Mouse (Mus musculus) liver, adult 2 months (tissue): ENCODE data around the gene Clca3a2. TPM values are rescaled to one million over a fixed set of nuclear protein-coding genes. Genes with fewer than 3 reads are reported as not detected.
"Not testable (repeated sequence)": the region's sequence is repeated elsewhere in the genome, so short reads cannot be mapped to it uniquely, and the experiment has no call there.

Experiments
- DNase-seq: peaks from one replicate; pipeline ENCODE4 v3.0.0-alpha.2; 2011; ENCODE audit warnings: low read depth, low spot score; ENCODE audit errors: extremely low read depth
- H3K27ac ChIP-seq: fragments of 200-500 bp; replicated peaks from 2 replicates; pipeline ENCODE4 v1.5.1; 2012; ENCODE audit warnings: low read depth, mild to moderate bottlenecking, control low read depth, inconsistent platforms, low read length; ENCODE audit not compliant: insufficient read depth
- H3K27me3 ChIP-seq: fragments of 200-500 bp; 2 replicates; pipeline ENCODE4 v1.6.1; 2012; ENCODE audit warnings: mild to moderate bottlenecking, moderate library complexity, low read length, inconsistent platforms; ENCODE audit not compliant: control insufficient read depth, insufficient read depth
- H3K36me3 ChIP-seq: fragments of 200-500 bp; 2 replicates; pipeline ENCODE4 v1.6.1; 2012; ENCODE audit warnings: low read length, inconsistent platforms; ENCODE audit not compliant: control insufficient read depth, insufficient read depth
- H3K4me1 ChIP-seq: fragments of 200-500 bp; 2 replicates; pipeline ENCODE4 v1.6.1; 2011; ENCODE audit warnings: low read length; ENCODE audit not compliant: control insufficient read depth, insufficient read depth
- H3K4me3 ChIP-seq: fragments of 200-500 bp; 2 replicates; pipeline ENCODE4 v1.5.1; 2011; ENCODE audit warnings: low read depth, mild to moderate bottlenecking, control low read depth, low read length, moderate library complexity; ENCODE audit not compliant: insufficient read depth
- H3K79me2 ChIP-seq: fragments of 200-500 bp; 2 replicates; pipeline ENCODE4 v1.6.1; 2012; ENCODE audit warnings: inconsistent platforms, mild to moderate bottlenecking, low read length, moderate library complexity; ENCODE audit not compliant: control insufficient read depth, insufficient read depth
- H3K9ac ChIP-seq: fragments of 200-500 bp; 2 replicates; pipeline ENCODE4 v1.6.1; 2012; ENCODE audit warnings: low read depth, mild to moderate bottlenecking, control low read depth, inconsistent platforms, low read length
- CTCF ChIP-seq: fragments of 200-500 bp; IDR thresholded peaks from 2 replicates; pipeline ENCODE4 v1.5.1; 2011; ENCODE audit warnings: low read depth, low read length, control low read depth
- POLR2A ChIP-seq: fragments of 200-500 bp; IDR thresholded peaks from 2 replicates; pipeline ENCODE4 v1.6.1; 2011; ENCODE audit warnings: low read length, control low read depth; ENCODE audit not compliant: insufficient read depth; ENCODE audit errors: extremely low read depth
- WGBS: fragments of 180-500 bp; shearing (Covaris S2); methylation state at CpG from one replicate; pipeline ENCODE4 v1.1.7; 2018; 5-methylcytosine and 5-hydroxymethylcytosine counted together
- polyA plus RNA-seq: library from polyadenylated mRNA; depleted of rRNA; stranded (reverse); fragments of >200 nt; gene quantifications from 2 replicates; pipeline ENCODE4 v1.2.3, GENCODE M21; 2012
- total RNA-seq: library from RNA; depleted of rRNA; stranded (reverse); fragments of >200 nt; gene quantifications from 2 replicates; pipeline ENCODE4 v1.2.3, GENCODE M21; 2014

Clca3a2 gene
- total and polyA plus RNA-seq, 2 experiments, result 0.18 to 0.23 TPM

DNA sequence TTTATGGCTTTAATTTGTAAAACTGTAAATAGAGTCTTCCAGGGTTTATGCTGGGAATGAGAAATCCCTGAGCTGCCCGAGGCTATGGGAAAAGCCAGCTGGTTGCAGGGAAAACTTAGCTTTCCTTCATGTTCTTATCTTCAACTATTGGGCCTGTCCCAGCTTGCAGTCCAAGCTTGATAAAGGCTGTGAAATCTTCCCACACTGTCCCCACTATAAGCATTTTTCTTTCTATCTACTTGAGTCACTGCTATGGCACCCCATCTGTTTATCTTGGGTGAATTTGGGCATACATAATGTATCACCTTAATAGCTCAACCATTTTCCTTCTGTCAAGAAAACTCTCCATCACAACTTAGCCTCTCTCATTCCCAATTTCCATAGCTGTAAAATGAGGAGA is 1.3 kb upstream of the Clca3a2 start:
- H3K4me1 ChIP-seq, result no peaks in the 10 kb centered on the region
- no peak overlapping the region for H3K9ac ChIP-seq
- H3K27ac ChIP-seq, result no peak overlapping the region
- H3K27me3 ChIP-seq, result no peaks in the 10 kb centered on the region
- H3K36me3 ChIP-seq, result no peaks in the 10 kb centered on the region
- TF ChIP-seq CTCF (no peak), POLR2A (no peak)
- no peak overlapping the region for H3K4me3 ChIP-seq
- DNase-seq, result no peak
- no peaks in the 10 kb centered on the region for H3K79me2 ChIP-seq
- 69% methylated on average over 1 of the region's 1 CpGs for WGBS

DNA sequence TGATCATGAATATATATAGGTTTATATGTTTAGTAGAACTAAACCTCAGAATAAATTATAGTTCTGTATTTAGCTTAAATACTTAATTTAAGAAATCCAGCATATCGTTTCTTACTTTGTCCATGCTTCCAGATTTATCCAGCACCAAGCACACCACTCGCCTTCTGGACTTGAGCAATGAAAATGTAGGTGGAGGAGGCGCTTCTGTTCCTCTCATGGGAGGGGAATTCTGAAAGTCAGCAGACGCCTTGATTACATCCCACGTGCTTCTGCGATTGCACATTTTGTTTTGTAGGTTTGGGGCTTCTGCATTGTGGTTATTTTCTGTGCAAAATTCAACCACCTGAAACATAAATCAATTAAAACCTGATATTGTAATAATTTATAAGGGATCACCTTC is 6.0 kb downstream of the Clca3a2 start:
- 90% methylated on average over 6 of the region's 6 CpGs for WGBS
- not testable (repeated sequence) for H3K79me2 ChIP-seq, H3K4me3 ChIP-seq, H3K4me1 ChIP-seq, H3K36me3 ChIP-seq, H3K9ac ChIP-seq, DNase-seq, H3K27me3 ChIP-seq, H3K27ac ChIP-seq

DNA sequence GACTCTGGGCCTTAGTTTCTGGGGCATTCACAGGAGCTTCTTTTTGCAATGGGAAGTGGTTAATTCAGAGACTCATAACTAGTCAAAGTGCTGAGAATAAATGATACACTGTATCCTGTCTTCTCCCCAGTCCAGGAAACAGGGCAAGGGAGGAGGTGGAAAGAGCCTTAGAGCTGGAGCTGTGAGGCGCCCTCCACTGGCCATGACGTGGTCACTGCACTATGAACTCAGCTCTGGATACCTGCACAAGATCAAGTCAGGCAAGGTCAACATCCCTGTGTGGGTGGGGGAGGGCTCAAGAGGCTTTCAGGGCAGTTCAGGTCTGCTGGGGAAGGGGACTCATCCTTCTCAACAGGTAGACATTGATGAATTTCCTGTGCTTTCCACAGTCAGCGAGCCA is 7.5 kb downstream of the Clca3a2 start:
- Histone ChIP-seq H3K36me3 (no peaks in the 10 kb centered on the region), H3K79me2 (no peaks in the 10 kb centered on the region), H3K27ac (no peak overlapping the region), H3K4me3 (no peak overlapping the region), H3K27me3 (no peaks in the 10 kb centered on the region), H3K4me1 (no peaks in the 10 kb centered on the region), H3K9ac (no peak overlapping the region)
- 47% methylated on average over 3 of the region's 3 CpGs for WGBS
- DNase-seq, result no peak
- TF ChIP-seq CTCF (peak; percentile 26; the same call in 1 of the 2 replicates), POLR2A (no peak)

DNA sequence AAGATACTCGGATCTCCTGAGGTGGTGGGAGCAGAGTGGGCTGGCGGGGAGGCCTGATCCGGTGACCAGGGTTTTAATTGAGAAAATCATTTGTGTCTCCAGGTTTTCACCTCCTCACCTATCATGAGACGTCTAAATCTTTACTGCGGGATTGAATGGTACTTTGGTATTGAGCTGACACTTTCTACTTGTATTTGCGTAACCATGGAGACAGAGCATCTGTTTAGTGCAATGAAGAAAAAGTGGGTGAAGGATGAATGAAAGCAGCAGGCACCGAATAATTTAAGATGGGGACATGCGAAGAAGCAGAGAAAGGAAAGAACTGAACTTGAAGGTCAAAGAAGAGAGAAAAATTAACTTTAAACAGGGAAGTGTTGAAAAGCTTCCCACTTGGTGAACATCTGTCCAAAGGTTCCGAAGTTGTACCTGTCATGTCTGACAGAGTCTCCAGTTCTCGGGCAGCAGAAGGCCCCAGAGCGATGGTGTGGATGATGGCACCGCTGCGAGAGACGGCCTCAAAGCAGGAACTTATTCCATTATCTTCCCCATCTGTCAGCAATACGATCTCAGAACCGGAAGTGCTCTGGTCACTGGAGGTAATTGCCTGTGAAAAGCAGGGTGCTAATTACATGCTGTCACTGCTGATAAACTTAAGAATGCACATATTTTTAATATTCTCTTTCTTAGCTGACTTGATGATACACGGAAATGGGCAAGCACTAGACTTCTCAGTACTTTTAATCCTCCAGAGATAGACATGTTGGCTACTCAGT is 11.0 kb downstream of the Clca3a2 start:
- not testable (repeated sequence) for H3K4me3 ChIP-seq, H3K27ac ChIP-seq, H3K27me3 ChIP-seq, H3K9ac ChIP-seq, H3K4me1 ChIP-seq, DNase-seq, H3K79me2 ChIP-seq, H3K36me3 ChIP-seq
- WGBS, result 81% methylated on average over 16 of the region's 17 CpGs

DNA sequence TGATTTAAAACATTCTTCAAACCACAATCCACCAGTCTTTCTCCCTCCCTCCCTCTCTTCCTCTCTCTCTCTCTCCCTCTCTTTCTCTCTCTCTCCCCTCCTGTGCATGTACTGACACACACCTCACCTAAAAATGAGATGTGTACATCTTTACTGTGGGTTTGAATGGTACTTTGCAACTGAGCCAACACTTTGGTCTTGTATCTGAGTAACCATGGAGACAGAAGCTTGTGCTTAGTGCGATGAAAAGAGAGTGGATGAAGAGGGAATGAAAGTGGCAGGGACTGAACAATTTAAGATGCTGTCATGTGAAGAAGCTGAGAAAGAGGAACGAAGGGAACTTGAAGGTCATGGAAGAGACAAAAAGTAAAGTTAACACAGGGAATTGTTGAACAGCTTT is 12.7 kb downstream of the Clca3a2 start:
- H3K4me3 ChIP-seq, H3K9ac ChIP-seq, H3K79me2 ChIP-seq, H3K36me3 ChIP-seq, H3K4me1 ChIP-seq, H3K27me3 ChIP-seq, DNase-seq, H3K27ac ChIP-seq: not testable (repeated sequence)
- WGBS, result 69% methylated on average over 2 of the region's 2 CpGs

DNA sequence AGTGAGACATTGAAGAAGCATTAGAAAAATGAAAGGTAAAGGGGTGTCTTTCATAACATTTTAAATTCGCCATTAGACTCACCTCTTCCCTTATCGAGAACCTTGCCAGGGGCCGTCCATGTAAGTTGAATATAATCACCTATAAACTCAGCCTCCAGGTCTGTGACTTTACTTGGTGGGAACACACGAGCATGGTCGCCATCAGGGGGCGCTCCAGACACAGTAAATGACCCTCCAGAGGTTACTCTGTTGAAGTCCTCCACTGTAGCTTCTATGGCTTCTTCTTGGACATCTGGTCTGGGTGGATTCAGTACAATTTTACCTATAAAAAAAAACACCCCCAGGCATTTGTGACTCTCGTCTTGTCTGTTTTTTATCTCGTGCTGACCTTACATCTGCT is 17.4 kb downstream of the Clca3a2 start:
- WGBS, result 37% methylated on average over 8 of the region's 8 CpGs
- DNase-seq, result no peak

More for the DNA sequence above, 17.4 kb downstream of the Clca3a2 start:
- Histone ChIP-seq H3K4me3 (no peak overlapping the region), H3K27me3 (no peaks in the 10 kb centered on the region), H3K4me1 (no peaks in the 10 kb centered on the region), H3K36me3 (no peaks in the 10 kb centered on the region), H3K79me2 (no peaks in the 10 kb centered on the region), H3K27ac (no peak overlapping the region), H3K9ac (no peak overlapping the region)
- TF ChIP-seq CTCF (peak; percentile 40), POLR2A (no peak)
